Mouse (Mus musculus): Measurements from ENCODE around the gene Sycp2.

The Sycp2 gene

GRCm38 (mm10) chr2:178407053-178407815 is at the start of gene Sycp2:
Sycp2 (minus strand) TSS chr2:178407685.
- in situ Hi-C loops (cut with MboI, MseI): no loop called here

GRCm38 (mm10) chr2:178454664-178455516 is 47.4 kb upstream of the Sycp2 start:
- in situ Hi-C loops (cut with MboI, MseI): no loop called here

GRCm38 (mm10) chr2:178450961-178451360 is 43.5 kb upstream of the Sycp2 start:
- in situ Hi-C loops (cut with MboI, MseI): no loop called here

- in situ Hi-C loops (cut with MboI, MseI): no loop called here
Observed at GRCm38 (mm10) chr2:178450236-178450635, 42.8 kb upstream of the Sycp2 start.

GRCm38 (mm10) chr2:178449386-178449785 is 41.9 kb upstream of the Sycp2 start:
- in situ Hi-C loops (cut with MboI, MseI): no loop called here

- in situ Hi-C loops (cut with MboI, MseI): no loop called here
Observed at GRCm38 (mm10) chr2:178437311-178437710, 29.8 kb upstream of the Sycp2 start.

- in situ Hi-C loops (cut with MboI, MseI): no loop called here
Observed at GRCm38 (mm10) chr2:178433903-178434302, 26.4 kb upstream of the Sycp2 start.

- in situ Hi-C loops (cut with MboI, MseI): no loop called here
Observed at GRCm38 (mm10) chr2:178433495-178433894, 26.0 kb upstream of the Sycp2 start.

GRCm38 (mm10) chr2:178430231-178430630 is 22.7 kb upstream of the Sycp2 start, which contains the start of gene Cdh26:
Cdh26 (plus strand) TSS chr2:178430531.
- in situ Hi-C loops (cut with MboI, MseI): no loop called here

GRCm38 (mm10) chr2:178429426-178429825 is 21.9 kb upstream of the Sycp2 start:
- in situ Hi-C loops (cut with MboI, MseI): no loop called here

GRCm38 (mm10) chr2:178428676-178429075 is 21.2 kb upstream of the Sycp2 start:
- in situ Hi-C loops (cut with MboI, MseI): no loop called here

GRCm38 (mm10) chr2:178428183-178428582 is 20.7 kb upstream of the Sycp2 start:
- in situ Hi-C loops (cut with MboI, MseI): no loop called here

GRCm38 (mm10) chr2:178427181-178427580 is 19.7 kb upstream of the Sycp2 start:
- in situ Hi-C loops (cut with MboI, MseI): no loop called here

GRCm38 (mm10) chr2:178426229-178426628 is 18.7 kb upstream of the Sycp2 start:
- in situ Hi-C loops (cut with MboI, MseI): no loop called here

GRCm38 (mm10) chr2:178423223-178423622 is 15.7 kb upstream of the Sycp2 start:
- in situ Hi-C loops (cut with MboI, MseI): no loop called here

- in situ Hi-C loops (cut with MboI, MseI): no loop called here
Observed at GRCm38 (mm10) chr2:178422186-178422585, 14.7 kb upstream of the Sycp2 start.

- in situ Hi-C loops (cut with MboI, MseI): no loop called here
Observed at GRCm38 (mm10) chr2:178421603-178422002, 14.1 kb upstream of the Sycp2 start.

GRCm38 (mm10) chr2:178420576-178420975 is 13.1 kb upstream of the Sycp2 start:
- in situ Hi-C loops (cut with MboI, MseI): no loop called here

- in situ Hi-C loops (cut with MboI, MseI): no loop called here
Observed at GRCm38 (mm10) chr2:178416970-178417369, 9.5 kb upstream of the Sycp2 start.

- in situ Hi-C loops (cut with MboI, MseI): no loop called here
Observed at GRCm38 (mm10) chr2:178416427-178416826, 8.9 kb upstream of the Sycp2 start.

GRCm38 (mm10) chr2:178415150-178415448 is 7.6 kb upstream of the Sycp2 start:
- in situ Hi-C loops (cut with MboI, MseI): no loop called here

- in situ Hi-C loops (cut with MboI, MseI): no loop called here
Observed at GRCm38 (mm10) chr2:178414261-178415149, 7.0 kb upstream of the Sycp2 start, which contains the start of the genes Ppp1r3d and Fam217b. Ppp1r3d (minus strand) TSS chr2:178414472. Fam217b (plus strand) TSS chr2:178414524.

Data from T-helper 17 cell (primary cell).